Mouse (Mus musculus) splenic B cell, adult 2 months (primary cell): ENCODE measurements around the gene Usp15.

ENCODE experiments used
- DNase-seq: peaks from one replicate; pipeline ENCODE4 v3.0.0-alpha.2; 2011; ENCODE audit warnings: low read depth, low spot score
- H3K27me3 ChIP-seq: 2 replicates; pipeline ENCODE4 v1.6.1; 2012; ENCODE audit warnings: mild to moderate bottlenecking, low read length, moderate library complexity, mixed read lengths; ENCODE audit not compliant: control insufficient read depth, poor library complexity, insufficient read depth, severe bottlenecking
- H3K36me3 ChIP-seq: 2 replicates; pipeline ENCODE4 v1.6.1; 2012; ENCODE audit warnings: mild to moderate bottlenecking, low read length, moderate library complexity, mixed read lengths; ENCODE audit not compliant: control insufficient read depth, poor library complexity, insufficient read depth, severe bottlenecking

Gene Usp15

GRCm38 (mm10) chr10:123108527-123108926, 88.3 kb downstream of the Usp15 start:
- DNase-seq: no peak
- Histone ChIP-seq H3K36me3 (0 out of 2 replicates have a peak, but pooled peaks cover 5% of the 10 kb centered on the region), H3K27me3 (no peaks in the 10 kb centered on the region)

GRCm38 (mm10) chr10:123108121-123108520, 88.7 kb downstream of the Usp15 start:
- Histone ChIP-seq H3K36me3 (0 out of 2 replicates have a peak, but pooled peaks cover 2% of the 10 kb centered on the region), H3K27me3 (no peaks in the 10 kb centered on the region)
- no peak for DNase-seq

GRCm38 (mm10) chr10:123101303-123101702, 95.5 kb downstream of the Usp15 start:
- DNase-seq: no peak
- H3K36me3 ChIP-seq: no peaks in the 10 kb centered on the region
- no peaks in the 10 kb centered on the region for H3K27me3 ChIP-seq

- DNase-seq: no peak
- H3K36me3 ChIP-seq: no peaks in the 10 kb centered on the region
- H3K27me3 ChIP-seq: no peaks in the 10 kb centered on the region
These were observed 96.2 kb downstream of the Usp15 start for GRCm38 (mm10) chr10:123100584-123100983.

GRCm38 (mm10) chr10:123094504-123094903, 102.3 kb downstream of the Usp15 start:
- DNase-seq: no peak
- no peaks in the 10 kb centered on the region for H3K27me3 ChIP-seq
- no peaks in the 10 kb centered on the region for H3K36me3 ChIP-seq

- Histone ChIP-seq H3K36me3 (no peaks in the 10 kb centered on the region), H3K27me3 (no peaks in the 10 kb centered on the region)
- no peak for DNase-seq
These were observed 104.2 kb downstream of the Usp15 start for GRCm38 (mm10) chr10:123092577-123092976.

- peak; percentile 80 for DNase-seq
- Histone ChIP-seq H3K27me3 (no peaks in the 10 kb centered on the region), H3K36me3 (no peaks in the 10 kb centered on the region)
These were observed 105.1 kb downstream of the Usp15 start for GRCm38 (mm10) chr10:123091737-123092136.

GRCm38 (mm10) chr10:123089425-123089930, 107.3 kb downstream of the Usp15 start:
- no peak for DNase-seq
- Histone ChIP-seq H3K36me3 (no peaks in the 10 kb centered on the region), H3K27me3 (no peaks in the 10 kb centered on the region)

GRCm38 (mm10) chr10:123086847-123087246, 109.9 kb downstream of the Usp15 start:
- no peak for DNase-seq
- Histone ChIP-seq H3K27me3 (no peaks in the 10 kb centered on the region), H3K36me3 (no peaks in the 10 kb centered on the region)

- Histone ChIP-seq H3K27me3 (no peaks in the 10 kb centered on the region), H3K36me3 (no peaks in the 10 kb centered on the region)
- no peak for DNase-seq
These were observed 111.7 kb downstream of the Usp15 start for GRCm38 (mm10) chr10:123084900-123085641.

- no peaks in the 10 kb centered on the region for H3K27me3 ChIP-seq
- H3K36me3 ChIP-seq: no peaks in the 10 kb centered on the region
- DNase-seq: no peak
These were observed 112.5 kb downstream of the Usp15 start for GRCm38 (mm10) chr10:123084307-123084706.

- peak; percentile 97 for DNase-seq
- H3K27me3 ChIP-seq: no peaks in the 10 kb centered on the region
- no peaks in the 10 kb centered on the region for H3K36me3 ChIP-seq
These were observed 120.4 kb downstream of the Usp15 start, which contains the start of gene Mon2 for GRCm38 (mm10) chr10:123076245-123077023. Gene Mon2 (minus strand): TSS chr10:123076505.

GRCm38 (mm10) chr10:123075751-123076242, 121.0 kb downstream of the Usp15 start:
- H3K27me3 ChIP-seq: no peaks in the 10 kb centered on the region
- H3K36me3 ChIP-seq: no peaks in the 10 kb centered on the region
- peak; percentile 39 for DNase-seq

GRCm38 (mm10) chr10:123071997-123072396, 124.8 kb downstream of the Usp15 start:
- no peak for DNase-seq
- Histone ChIP-seq H3K36me3 (no peaks in the 10 kb centered on the region), H3K27me3 (no peaks in the 10 kb centered on the region)

- no peak for DNase-seq
- Histone ChIP-seq H3K27me3 (no peaks in the 10 kb centered on the region), H3K36me3 (no peaks in the 10 kb centered on the region)
These were observed 133.8 kb downstream of the Usp15 start for GRCm38 (mm10) chr10:123063021-123063420.
